Mouse (Mus musculus): ENCODE data around the gene Hoxc4.

- no peak for TF ChIP-seq POLR2A (IDR thresholded peaks at IDR 0.05; ENCODE audit: low read depth, low read length)
- no peak for TF ChIP-seq CTCF (IDR thresholded peaks at IDR 0.05; ENCODE audit: extremely low read depth, insufficient read depth, insufficient read length, insufficient replicate concordance)
Measured at GRCm38 (mm10) chr15:103077673-103078072, 58.9 kb downstream of the Hoxc4 start.

All from spleen, adult 2 months (tissue).